Mouse (Mus musculus): Measurements from ENCODE around the gene Nwd2.

Nwd2 gene

GRCm38 (mm10) chr5:63649070-63649532 lies at the start of gene Nwd2:
TSS of gene Nwd2 (plus strand) at chr5:63649102.
- DNase-seq (ENCODE audit: low spot score): no peak

- DNase-seq (ENCODE audit: low spot score): no peak
These were observed 41.5 kb upstream of the Nwd2 start for GRCm38 (mm10) chr5:63607447-63607846.

GRCm38 (mm10) chr5:63616792-63617668 lies 31.9 kb upstream of the Nwd2 start:
- DNase-seq (ENCODE audit: low spot score): no peak

- DNase-seq (ENCODE audit: low spot score): no peak
These were observed 24.8 kb upstream of the Nwd2 start for GRCm38 (mm10) chr5:63624123-63624522.

- DNase-seq (ENCODE audit: low spot score): no peak
These were observed 20.9 kb upstream of the Nwd2 start for GRCm38 (mm10) chr5:63627832-63628530.

GRCm38 (mm10) chr5:63628531-63628871 lies 20.4 kb upstream of the Nwd2 start:
- DNase-seq (ENCODE audit: low spot score): no peak

GRCm38 (mm10) chr5:63634636-63635035 lies 14.3 kb upstream of the Nwd2 start:
- no peak for DNase-seq (ENCODE audit: low spot score)

- DNase-seq (ENCODE audit: low spot score): no peak
These were observed 715 bp upstream of the Nwd2 start for GRCm38 (mm10) chr5:63648187-63648586.

GRCm38 (mm10) chr5:63649533-63650464 lies 897 bp downstream of the Nwd2 start:
- no peak for DNase-seq (ENCODE audit: low spot score)

- no peak for DNase-seq (ENCODE audit: low spot score)
These were observed 2.9 kb downstream of the Nwd2 start for GRCm38 (mm10) chr5:63651813-63652212.

GRCm38 (mm10) chr5:63652705-63653104 lies 3.8 kb downstream of the Nwd2 start:
- DNase-seq (ENCODE audit: low spot score): no peak

GRCm38 (mm10) chr5:63666884-63667283 lies 18.0 kb downstream of the Nwd2 start:
- DNase-seq (ENCODE audit: low spot score): no peak

GRCm38 (mm10) chr5:63675934-63676333 lies 27.0 kb downstream of the Nwd2 start:
- DNase-seq (ENCODE audit: low spot score): no peak

- no peak for DNase-seq (ENCODE audit: low spot score)
These were observed 40.2 kb downstream of the Nwd2 start for GRCm38 (mm10) chr5:63689084-63689483.

- no peak for DNase-seq (ENCODE audit: low spot score)
These were observed 47.9 kb downstream of the Nwd2 start for GRCm38 (mm10) chr5:63696784-63697183.

- DNase-seq (ENCODE audit: low spot score): no peak
These were observed 48.3 kb downstream of the Nwd2 start for GRCm38 (mm10) chr5:63697196-63697595.

GRCm38 (mm10) chr5:63728955-63729354 lies 80.1 kb downstream of the Nwd2 start:
- no peak for DNase-seq (ENCODE audit: low spot score)

- no peak for DNase-seq (ENCODE audit: low spot score)
These were observed 86.6 kb downstream of the Nwd2 start for GRCm38 (mm10) chr5:63735521-63735920.

- DNase-seq (ENCODE audit: low spot score): no peak
These were observed 94.5 kb downstream of the Nwd2 start for GRCm38 (mm10) chr5:63743426-63743825.

- no peak for DNase-seq (ENCODE audit: low spot score)
These were observed 99.4 kb downstream of the Nwd2 start for GRCm38 (mm10) chr5:63748299-63748698.

- no peak for DNase-seq (ENCODE audit: low spot score)
These were observed 99.9 kb downstream of the Nwd2 start for GRCm38 (mm10) chr5:63748759-63749158.

GRCm38 (mm10) chr5:63755092-63755761 lies 106.3 kb downstream of the Nwd2 start:
- DNase-seq (ENCODE audit: low spot score): no peak
